Mouse (Mus musculus) kidney, adult 9 months (tissue): ENCODE results near the gene 2410004B18Rik.
"Not testable (repeated sequence)": the region's sequence is repeated elsewhere in the genome, so short reads cannot be mapped to it uniquely, and the experiment has no call there.

Experiments used
- DNase-seq: peaks from one replicate; pipeline ENCODE4 v3.0.0; 2022

Gene 2410004B18Rik

GRCm38 (mm10) chr3:145937505-145938404, at the start of gene 2410004B18Rik:
Gene 2410004B18Rik (plus strand): TSS chr3:145938014.
- DNase-seq = peak; percentile 93

GRCm38 (mm10) chr3:145890346-145891132, 47.3 kb upstream of the 2410004B18Rik start:
- DNase-seq = no peak

GRCm38 (mm10) chr3:145892451-145892850, 45.4 kb upstream of the 2410004B18Rik start:
- no peak for DNase-seq

GRCm38 (mm10) chr3:145894131-145894530, 43.7 kb upstream of the 2410004B18Rik start:
- no peak for DNase-seq

- no peak for DNase-seq
These were observed 40.1 kb upstream of the 2410004B18Rik start for GRCm38 (mm10) chr3:145897749-145898148.

GRCm38 (mm10) chr3:145899832-145900231, 38.0 kb upstream of the 2410004B18Rik start:
- peak; percentile 17 for DNase-seq

GRCm38 (mm10) chr3:145903530-145903929, 34.3 kb upstream of the 2410004B18Rik start:
- DNase-seq = no peak

GRCm38 (mm10) chr3:145904850-145905776, 32.7 kb upstream of the 2410004B18Rik start:
- peak; percentile 70 for DNase-seq

- peak; percentile 33 for DNase-seq
These were observed 31.2 kb upstream of the 2410004B18Rik start for GRCm38 (mm10) chr3:145906582-145906981.

- DNase-seq = no peak
These were observed 25.3 kb upstream of the 2410004B18Rik start for GRCm38 (mm10) chr3:145912512-145912911.

GRCm38 (mm10) chr3:145913263-145913662, 24.6 kb upstream of the 2410004B18Rik start:
- DNase-seq = no peak

- DNase-seq = not testable (repeated sequence)
These were observed 23.9 kb upstream of the 2410004B18Rik start for GRCm38 (mm10) chr3:145913942-145914341.

GRCm38 (mm10) chr3:145916374-145916773, 21.4 kb upstream of the 2410004B18Rik start:
- DNase-seq = no peak

GRCm38 (mm10) chr3:145916826-145917225, 21.0 kb upstream of the 2410004B18Rik start:
- DNase-seq = peak; percentile 44

- no peak for DNase-seq
These were observed 15.6 kb upstream of the 2410004B18Rik start, which contains the start of gene Bcl10 for GRCm38 (mm10) chr3:145922019-145922854. Gene Bcl10 (plus strand): TSS chr3:145922804.

GRCm38 (mm10) chr3:145922971-145923370, 14.8 kb upstream of the 2410004B18Rik start:
- no peak for DNase-seq

GRCm38 (mm10) chr3:145923874-145924577, 13.8 kb upstream of the 2410004B18Rik start:
- peak; percentile 99 for DNase-seq

GRCm38 (mm10) chr3:145924649-145925337, 13.0 kb upstream of the 2410004B18Rik start:
- DNase-seq = peak; percentile 56

GRCm38 (mm10) chr3:145925506-145925905, 12.3 kb upstream of the 2410004B18Rik start:
- DNase-seq = no peak
